Mouse (Mus musculus): ENCODE results near the gene Atxn3.

DNA sequence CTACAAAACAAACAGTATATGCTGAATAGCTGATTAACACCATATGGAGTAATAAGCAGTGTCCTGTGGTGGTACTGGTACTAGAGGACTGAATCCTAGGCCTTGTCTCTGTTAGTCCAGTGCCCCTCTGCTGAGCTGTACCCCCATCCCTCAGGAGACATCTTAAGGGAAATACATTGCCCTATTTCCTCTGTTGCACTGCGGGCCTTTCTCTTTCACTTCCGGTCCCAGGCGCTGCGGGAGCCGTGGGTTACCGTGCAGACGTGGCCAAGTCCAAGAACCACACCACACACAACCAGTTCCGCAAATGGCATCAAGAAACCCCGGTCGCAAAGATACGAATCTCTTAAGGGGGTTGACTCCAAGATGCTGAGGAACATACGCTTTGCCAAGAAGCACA lies 52.2 kb downstream of the Atxn3 start:
- TF ChIP-seq CTCF (IDR thresholded peaks at IDR 0.05; ENCODE audit: low read depth, low read length) (no peak), POLR2A (IDR thresholded peaks at IDR 0.05; ENCODE audit: insufficient read depth, low read length) (no peak)
